Mouse (Mus musculus) ovary, postnatal 14 days (tissue): ENCODE results near the gene Gm5447.

Experiments
- DNase-seq: peaks from one replicate; pipeline ENCODE4 v3.0.0; 2022; ENCODE audit warnings: low spot score

Gm5447 gene

DNA sequence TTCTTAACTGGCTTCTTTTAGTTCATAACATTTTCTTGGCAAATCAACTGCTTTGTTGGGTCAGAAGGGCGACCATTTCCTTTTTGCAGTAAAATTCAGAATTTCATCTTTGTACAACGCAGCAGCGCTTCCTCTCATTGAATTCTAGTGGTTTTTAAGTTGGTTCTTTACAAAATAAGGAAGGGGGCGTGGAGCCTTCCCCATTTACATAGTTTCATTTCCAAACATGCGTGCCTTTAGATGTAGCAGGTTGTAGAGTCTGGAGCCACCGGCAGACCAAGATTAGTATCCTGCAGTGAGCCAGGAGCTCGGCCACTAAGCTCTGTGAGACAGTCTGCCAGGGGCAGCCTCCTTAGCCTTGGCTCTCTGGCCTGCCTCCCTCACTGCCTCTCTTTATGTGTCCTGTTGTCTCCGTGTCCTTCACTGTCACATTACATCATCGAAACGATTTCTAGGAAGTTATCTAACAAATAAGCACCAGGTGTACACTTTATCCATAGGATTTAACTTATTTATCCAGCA, 13.0 kb downstream of the Gm5447 start:
- DNase-seq, result no peak

DNA sequence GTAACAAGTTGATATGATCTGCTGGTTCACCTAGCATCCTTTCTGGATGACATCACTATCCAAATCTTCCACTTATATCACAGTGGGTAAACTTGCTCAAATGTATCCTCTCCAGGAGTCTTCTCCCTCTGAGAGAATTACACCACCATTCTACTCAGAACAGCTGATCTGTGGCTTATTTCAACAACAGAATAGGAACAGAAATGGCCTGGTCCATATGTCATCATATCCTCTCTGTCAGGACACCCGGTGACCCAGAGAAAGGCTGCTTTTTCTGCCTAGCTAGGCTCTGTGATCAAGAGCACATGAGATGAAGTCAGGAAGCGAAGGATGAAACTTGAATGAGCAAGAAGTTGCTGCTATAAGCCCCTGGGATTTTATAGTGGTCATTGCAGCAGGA, 13.7 kb downstream of the Gm5447 start:
- no peak for DNase-seq

GRCm38 (mm10) chr13:30989710-30990109, 15.7 kb downstream of the Gm5447 start:
- DNase-seq, result no peak

DNA sequence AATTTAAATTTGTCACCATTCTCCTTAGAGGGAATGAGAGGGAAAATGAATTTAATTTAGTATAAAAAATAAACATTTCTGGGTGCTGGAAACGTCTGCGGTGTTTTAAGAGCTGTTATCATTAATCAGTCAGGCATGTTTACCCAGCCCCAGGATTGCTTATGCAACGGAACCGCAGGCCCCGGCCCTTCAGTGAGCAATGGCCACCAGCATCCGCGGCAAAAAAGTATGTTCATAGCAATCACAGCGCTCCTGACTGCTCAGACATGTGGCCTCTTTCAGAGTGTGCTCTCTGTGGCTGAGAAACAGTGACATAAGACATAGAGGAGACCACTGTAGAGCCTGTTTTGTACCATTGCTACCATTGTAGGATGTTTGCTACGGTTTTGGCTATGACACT, 16.2 kb downstream of the Gm5447 start:
- no peak for DNase-seq

GRCm38 (mm10) chr13:30993819-30994218, 19.8 kb downstream of the Gm5447 start:
- peak; percentile 49 for DNase-seq

GRCm38 (mm10) chr13:30994249-30994858, 20.4 kb downstream of the Gm5447 start:
- DNase-seq, result no peak

GRCm38 (mm10) chr13:30997526-30998253, 23.7 kb downstream of the Gm5447 start:
- no peak for DNase-seq

DNA sequence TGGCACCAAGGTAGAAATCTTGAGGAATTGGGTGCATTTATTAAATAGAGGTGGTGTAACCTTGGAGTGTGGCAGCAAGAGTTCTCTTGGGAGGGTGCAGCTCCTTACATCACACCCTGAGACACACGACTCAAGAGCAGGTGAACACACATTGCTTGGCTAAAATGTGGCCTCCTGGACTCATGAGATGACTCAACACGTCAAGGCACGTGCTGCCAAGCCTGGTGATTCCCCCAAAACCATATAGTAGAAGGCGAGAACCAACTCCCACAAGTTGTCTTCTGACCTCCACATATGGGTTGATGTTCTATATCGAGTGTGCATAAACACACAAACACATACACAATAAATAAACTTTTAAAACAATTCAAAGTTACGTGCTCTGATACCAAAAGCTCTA, 25.8 kb downstream of the Gm5447 start:
- no peak for DNase-seq

- DNase-seq, result no peak
Observed at GRCm38 (mm10) chr13:31004458-31004857, 30.5 kb downstream of the Gm5447 start.

DNA sequence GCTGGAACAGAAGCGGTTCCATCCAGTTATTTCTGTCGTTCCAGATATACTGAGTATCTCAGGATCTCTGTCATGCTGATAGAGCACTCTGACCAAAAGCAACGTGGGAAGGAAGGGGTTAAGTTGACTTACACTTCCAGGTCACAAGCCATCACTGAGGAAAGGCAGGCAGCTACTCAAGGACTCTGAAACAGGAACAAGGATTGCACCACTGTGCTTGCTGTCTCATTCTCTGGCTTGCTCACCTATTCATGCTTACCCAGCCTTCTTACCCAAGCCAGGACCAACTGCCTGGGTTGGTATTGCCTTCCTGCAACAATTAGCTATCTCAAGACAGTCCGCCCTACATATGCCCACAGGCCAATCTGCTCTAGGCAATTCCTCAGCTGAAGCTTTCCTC, 31.0 kb downstream of the Gm5447 start:
- no peak for DNase-seq

DNA sequence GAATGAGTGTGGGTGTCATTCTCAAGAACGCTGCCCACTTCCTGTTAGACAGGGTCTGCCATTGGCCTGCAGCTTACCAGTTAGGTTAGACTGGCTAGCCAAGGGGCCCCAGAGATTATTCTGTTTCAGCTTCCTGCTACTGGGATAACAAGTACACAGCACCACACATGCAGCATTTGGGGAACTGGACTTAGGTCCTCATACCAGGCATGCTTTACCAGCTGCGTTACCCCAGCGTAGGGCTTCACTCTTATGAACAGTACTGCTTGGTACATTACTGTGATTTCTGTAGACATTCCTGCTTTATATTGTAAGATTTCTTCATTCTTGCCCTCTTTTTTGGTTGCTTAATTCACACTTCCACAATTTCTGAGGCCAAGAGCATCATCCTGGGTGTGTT, 43.5 kb downstream of the Gm5447 start:
- DNase-seq, result no peak

GRCm38 (mm10) chr13:31021514-31021913, 47.5 kb downstream of the Gm5447 start:
- DNase-seq, result no peak

- DNase-seq, result no peak
Observed at GRCm38 (mm10) chr13:31021927-31022326, 47.9 kb downstream of the Gm5447 start.

- no peak for DNase-seq
Observed at GRCm38 (mm10) chr13:31023664-31024063, 49.7 kb downstream of the Gm5447 start.
